Mouse (Mus musculus) frontal cortex, adult 2 months (tissue): ENCODE results near the gene Bcam. TPM values are rescaled to one million over a fixed set of nuclear protein-coding genes. Genes with fewer than 3 reads are reported as not detected.

Experiments used
- polyA plus RNA-seq: library from polyadenylated mRNA; depleted of rRNA; stranded (reverse); fragments of >200 nt; gene quantifications from 2 replicates; pipeline ENCODE4 v1.2.3, GENCODE M21; 2012; rRNA removed

The Bcam gene
- polyA plus RNA-seq, 1 experiment, result 23.0 TPM

Other genes starting within 250 kb of the Bcam start
- gene Ppp1r37, start 207.9 kb downstream of the Bcam start, polyA plus RNA-seq, result 131 and 146 TPM in 2 replicates
- 2.0 and 2.9 TPM in 2 replicates for gene Zfp296, start 193.7 kb downstream of the Bcam start, polyA plus RNA-seq
- gene Gemin7, start 193.4 kb downstream of the Bcam start, polyA plus RNA-seq, result 47.9 and 49.9 TPM in 2 replicates
- 152 and 164 TPM in 2 replicates for gene Clasrp, start 166.5 kb downstream of the Bcam start, polyA plus RNA-seq
- 6.1 and 6.5 TPM in 2 replicates for gene Relb, start 141.6 kb downstream of the Bcam start, polyA plus RNA-seq
- 125 and 128 TPM in 2 replicates for gene Clptm1, start 106.0 kb downstream of the Bcam start, polyA plus RNA-seq
- 0.78 TPM in 1 of 2 replicates, not detected in the other for gene Apoc2, start 93.1 kb downstream of the Bcam start, polyA plus RNA-seq
- not detected in 2 replicates for gene Gm44805, start 89.6 kb downstream of the Bcam start, polyA plus RNA-seq
- 0.19 TPM in 1 of 2 replicates, not detected in the other for gene Apoc4, start 89.5 kb downstream of the Bcam start, polyA plus RNA-seq
- 3.3 and 4.7 TPM in 2 replicates for gene Apoc1, start 78.4 kb downstream of the Bcam start, polyA plus RNA-seq
- gene Apoe, start 71.8 kb downstream of the Bcam start, polyA plus RNA-seq, result 6,067 and 6,377 TPM in 2 replicates
- gene Tomm40, start 55.6 kb downstream of the Bcam start, polyA plus RNA-seq, result 115 and 118 TPM in 2 replicates
- gene Nectin2, start 20.5 kb downstream of the Bcam start, polyA plus RNA-seq, result 7.6 and 7.7 TPM in 2 replicates
- not detected in 2 replicates for gene Cblc, start 25.8 kb upstream of the Bcam start, polyA plus RNA-seq
- gene Bcl3, start 51.8 kb upstream of the Bcam start, polyA plus RNA-seq, result 0.56 and 0.69 TPM in 2 replicates
- gene Gm19345, start 81.0 kb upstream of the Bcam start, polyA plus RNA-seq, result 3.9 and 5.2 TPM in 2 replicates
- not detected in 2 replicates for gene Ceacam16, start 90.3 kb upstream of the Bcam start, polyA plus RNA-seq
- not detected in 2 replicates for gene Ceacam19, start 116.9 kb upstream of the Bcam start, polyA plus RNA-seq
- 12.0 and 14.5 TPM in 2 replicates for gene Pvr, start 150.1 kb upstream of the Bcam start, polyA plus RNA-seq
- gene Igsf23, start 179.7 kb upstream of the Bcam start, polyA plus RNA-seq, result 0.08 TPM in 1 of 2 replicates, not detected in the other
- gene Ceacam20, start 194.4 kb upstream of the Bcam start, polyA plus RNA-seq, result not detected in 2 replicates
- not detected in 2 replicates for gene Nlrp9b, start 220.4 kb upstream of the Bcam start, polyA plus RNA-seq